Mouse (Mus musculus) lung, postnatal 36 days (tissue): ENCODE measurements around the gene Mamld1.
"Not testable (repeated sequence)": the region's sequence is repeated elsewhere in the genome, so short reads cannot be mapped to it uniquely, and the experiment has no call there.

Source experiments
- DNase-seq: peaks from one replicate; pipeline ENCODE4 v3.0.0; 2022; ENCODE audit warnings: mixed read lengths

The Mamld1 gene

DNA sequence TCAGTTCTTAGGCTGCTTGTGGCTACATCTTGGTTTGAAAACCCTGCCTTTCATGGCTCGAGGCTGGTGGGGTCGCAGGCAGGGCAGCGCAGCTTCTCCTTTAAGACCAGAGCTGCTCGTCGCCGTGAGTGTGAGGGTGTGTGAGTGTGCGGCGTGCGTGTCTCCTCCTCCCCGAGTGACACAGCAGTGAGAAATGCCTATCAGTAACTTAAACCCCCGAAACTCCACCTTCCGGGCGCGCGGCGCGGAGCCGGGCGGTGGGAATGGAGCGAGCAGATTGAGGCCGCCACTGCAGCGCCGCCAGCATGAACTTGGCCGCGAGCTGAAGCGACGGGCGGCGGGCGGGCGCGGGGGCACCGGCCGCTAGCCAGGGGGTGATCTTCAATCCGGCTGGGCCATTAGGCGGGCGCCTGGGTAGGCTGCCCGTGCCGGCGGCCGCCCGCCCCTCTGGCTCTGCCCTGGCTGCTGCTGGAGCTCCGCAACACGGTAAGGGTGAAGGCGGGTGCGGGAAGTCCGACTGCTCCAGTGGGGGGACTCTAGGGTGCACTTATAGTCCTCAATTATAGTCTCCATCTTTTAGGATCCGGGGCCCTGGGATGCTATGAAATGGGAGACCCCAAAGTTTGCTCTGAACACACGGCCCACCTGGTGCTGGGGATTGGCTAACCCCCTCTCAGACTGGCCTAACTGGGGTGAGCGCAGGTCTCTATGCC, at the start of gene Mamld1:
TSS of gene Mamld1 (plus strand) at position 393 of the 713 bp plus-strand sequence.
- peak; percentile 80 for DNase-seq

DNA sequence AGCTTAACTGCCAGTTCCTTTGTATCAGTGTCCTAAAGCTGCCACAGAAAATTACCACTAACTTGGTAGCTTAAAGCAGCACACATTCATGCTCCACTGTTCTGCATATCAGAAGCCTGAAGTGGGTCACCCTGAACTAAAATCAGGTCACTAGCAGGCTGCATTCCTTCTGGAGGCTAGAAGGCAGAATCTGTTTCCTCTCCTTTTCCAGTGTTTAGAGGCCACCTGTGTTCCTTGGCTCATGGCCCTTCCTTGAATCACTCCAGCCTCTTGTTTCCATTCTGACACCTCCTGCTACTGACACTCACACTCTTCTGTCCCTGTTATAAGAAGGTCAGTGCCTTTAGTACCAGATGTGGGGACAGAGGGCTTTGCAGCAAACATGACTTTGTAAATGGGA, 25.3 kb upstream of the Mamld1 start:
- DNase-seq, result no peak

DNA sequence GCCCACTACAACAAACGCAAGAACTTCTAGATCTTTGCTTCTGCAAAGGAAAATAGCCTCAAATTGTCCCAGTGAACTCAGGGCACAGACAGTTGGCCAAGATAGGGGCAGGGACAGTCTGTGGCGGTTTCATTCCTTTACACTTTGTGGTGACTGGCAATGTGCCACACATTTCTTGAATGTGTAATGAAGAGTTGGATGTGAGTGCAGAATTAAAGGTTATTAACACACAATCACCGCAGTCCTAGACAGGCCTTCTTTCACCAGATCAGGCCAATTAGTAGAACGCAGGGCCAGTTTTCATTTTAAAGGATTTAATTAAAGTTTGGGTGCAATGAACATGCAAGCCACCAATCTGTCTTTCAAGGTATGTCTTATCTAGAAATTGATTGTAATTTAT, 22.0 kb upstream of the Mamld1 start:
- no peak for DNase-seq

DNA sequence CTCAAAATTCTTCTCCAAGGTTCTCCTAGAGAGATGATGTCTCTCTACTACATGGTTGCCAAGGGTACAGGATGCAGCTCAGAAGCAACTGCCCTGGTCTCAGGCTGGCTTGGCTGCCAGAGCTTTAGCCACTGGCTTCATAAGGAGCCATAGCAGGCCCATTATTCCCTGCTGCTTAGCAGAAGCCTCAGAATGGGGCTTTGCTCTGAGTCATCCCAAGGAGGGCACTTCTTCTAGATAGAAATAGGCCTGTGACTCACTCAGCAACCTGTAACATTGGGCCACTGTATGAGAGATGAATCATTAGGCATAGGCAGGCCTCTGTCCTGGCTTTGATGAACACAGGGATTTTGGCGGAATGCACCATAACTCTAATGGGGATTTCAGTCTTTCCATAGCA, 21.1 kb upstream of the Mamld1 start:
- not testable (repeated sequence) for DNase-seq

DNA sequence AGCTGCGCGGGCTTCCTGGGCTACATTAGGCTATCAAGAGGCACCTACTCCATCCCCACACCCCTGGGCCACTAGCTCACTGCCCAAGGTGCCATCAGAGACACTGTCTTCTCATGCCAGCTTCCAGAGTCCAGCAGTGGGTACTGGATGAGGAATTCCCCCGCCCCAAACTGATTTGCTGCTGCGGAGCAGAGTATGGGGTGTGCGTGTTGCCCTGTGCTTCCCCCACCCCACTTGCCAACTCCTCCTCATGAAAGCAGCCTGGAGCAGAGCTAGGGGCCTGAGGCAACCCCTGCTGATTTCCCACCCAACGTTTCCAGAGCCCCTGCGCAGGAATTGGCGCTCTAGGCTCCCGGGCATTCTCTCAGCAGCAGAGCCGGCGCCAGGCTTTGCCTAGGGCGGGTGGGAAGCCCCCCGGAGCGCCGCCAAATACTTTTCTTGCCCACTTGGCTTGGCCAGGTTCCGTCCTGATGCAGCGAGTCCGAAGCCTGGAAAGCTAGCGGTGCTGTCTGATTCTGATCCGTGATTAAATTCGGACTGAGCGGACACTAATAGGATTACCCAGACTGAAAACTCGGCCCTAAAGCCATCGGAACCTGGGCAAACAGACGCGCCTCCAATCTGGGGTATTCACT, 738 bp downstream of the Mamld1 start:
- DNase-seq, result no peak

DNA sequence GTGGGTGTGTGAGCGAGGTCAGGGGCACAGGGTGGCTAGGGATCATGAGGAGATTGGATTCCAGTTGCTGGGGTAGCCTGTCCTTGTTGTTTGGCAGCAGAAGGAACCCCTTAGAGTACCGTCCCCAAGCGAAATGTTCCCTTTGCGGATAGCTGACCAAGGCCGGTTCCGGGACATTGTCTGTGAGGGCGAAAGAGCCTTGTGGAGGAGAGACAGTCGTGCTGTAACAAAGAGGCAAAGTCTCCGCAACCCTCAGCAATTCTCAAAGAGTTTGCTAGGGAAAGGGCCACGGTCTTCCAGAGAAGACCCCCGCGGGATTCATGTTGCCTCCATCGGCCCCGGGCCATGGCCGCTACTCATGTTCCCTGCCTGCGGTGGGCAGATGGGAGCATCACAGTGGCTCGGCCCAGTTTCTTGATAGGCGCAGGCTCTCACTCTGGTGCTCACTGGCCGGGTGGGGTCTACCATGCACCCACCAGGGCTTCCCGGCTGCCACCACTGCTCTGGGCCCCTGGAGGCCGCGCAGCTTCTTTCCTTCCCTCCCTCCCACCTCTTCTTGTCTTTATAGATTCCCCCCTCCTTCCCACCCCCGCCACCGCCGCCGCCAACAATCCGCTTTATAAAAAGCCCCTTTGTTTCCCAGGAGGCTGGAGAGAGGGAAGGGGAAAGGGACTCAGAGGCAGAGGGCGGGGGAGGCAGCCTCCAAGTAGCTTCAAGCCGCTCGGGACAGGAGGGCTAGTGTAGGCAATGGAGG, 1.5 kb downstream of the Mamld1 start:
- DNase-seq, result no peak

DNA sequence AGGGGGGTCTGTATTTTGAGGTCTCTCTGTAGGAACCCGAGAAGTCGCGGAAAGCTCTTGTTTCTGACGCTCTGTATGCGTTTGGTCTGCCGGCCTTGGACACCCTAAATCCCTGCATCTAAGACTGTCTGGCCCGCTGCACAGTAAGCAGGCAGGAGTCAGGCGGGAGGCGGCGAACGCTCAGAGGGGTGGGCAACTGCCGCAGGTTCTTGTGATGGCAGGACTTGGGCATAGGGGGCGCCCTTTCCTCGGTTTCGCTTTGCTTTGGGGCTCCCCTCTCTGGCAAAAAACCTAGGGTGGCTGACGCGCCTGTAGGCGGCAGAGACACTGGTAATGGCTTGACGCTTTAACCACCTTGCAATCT, 2.0 kb downstream of the Mamld1 start:
- DNase-seq, result peak; percentile 80

DNA sequence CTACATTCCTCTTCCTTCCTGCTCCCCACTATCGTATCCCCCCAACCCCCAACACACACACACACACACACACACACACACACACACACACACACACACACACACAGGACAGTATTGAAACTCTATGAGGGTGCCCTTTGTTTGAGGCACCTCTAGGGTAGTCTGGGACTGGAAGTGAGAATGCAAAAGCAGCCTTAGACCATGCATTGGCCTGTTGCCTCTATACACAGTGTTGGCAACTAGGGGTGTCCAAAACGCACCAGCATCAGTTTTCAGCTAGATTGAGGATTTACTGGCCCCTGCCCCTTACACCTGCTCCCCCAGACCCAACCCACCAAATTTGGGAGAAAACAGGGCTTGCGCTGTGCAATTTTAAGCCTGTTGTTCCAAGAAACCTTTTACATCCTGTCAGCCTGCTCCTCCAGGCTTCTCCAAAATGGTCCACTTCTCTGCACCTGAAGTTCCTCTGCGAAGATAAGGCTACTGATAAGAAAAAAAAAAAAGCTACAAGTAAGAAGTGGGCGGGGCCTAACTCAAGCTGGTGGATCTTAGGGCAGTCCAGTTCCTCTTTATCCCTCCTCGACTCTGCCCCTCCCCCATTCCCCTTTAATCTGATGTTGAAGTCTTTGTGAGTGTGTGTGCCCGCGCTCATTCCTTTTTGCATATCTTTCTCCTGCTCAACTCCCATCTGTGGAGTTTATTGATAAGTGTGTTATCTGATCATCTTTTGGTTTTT, 2.6 kb downstream of the Mamld1 start:
- DNase-seq, result peak; percentile 58

DNA sequence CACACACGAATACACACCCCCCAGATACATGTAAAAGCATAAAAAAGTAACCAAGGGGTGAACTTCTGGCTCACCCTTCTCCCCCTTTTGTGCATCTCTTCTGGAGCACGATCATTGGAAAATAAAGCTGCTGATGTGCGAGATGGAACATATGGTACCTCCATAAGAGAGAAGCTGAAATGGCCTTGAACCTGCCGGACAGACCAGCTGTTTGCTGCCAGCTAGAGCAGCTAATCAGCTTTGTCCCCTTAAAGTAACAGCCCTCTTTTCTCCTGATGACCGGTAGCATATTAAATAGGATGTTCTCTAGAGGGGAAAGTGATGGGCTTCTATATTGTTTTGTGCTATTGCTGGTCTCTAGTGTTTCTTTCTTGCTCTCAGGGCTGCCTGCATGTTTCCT, 3.2 kb downstream of the Mamld1 start:
- no peak for DNase-seq

DNA sequence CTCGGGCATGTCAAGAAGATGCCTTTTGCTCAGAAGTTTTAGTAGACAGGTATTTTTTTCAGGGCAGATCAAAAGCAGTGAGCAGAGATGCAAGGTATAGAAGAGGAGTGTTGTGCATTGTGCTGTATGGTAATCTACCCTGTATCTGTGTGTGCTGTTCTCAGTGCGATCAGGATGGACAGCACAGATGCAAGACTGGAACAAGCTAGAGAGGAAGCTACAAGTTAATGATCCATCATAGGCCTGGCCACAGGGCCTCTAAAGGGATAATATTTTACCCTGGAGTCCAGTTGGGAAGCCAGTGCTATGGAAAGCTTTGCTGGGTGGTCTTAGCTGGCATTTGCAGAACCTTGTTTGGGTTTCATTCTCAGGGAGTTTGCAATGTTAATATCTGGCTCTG, 6.9 kb downstream of the Mamld1 start:
- DNase-seq, result no peak

DNA sequence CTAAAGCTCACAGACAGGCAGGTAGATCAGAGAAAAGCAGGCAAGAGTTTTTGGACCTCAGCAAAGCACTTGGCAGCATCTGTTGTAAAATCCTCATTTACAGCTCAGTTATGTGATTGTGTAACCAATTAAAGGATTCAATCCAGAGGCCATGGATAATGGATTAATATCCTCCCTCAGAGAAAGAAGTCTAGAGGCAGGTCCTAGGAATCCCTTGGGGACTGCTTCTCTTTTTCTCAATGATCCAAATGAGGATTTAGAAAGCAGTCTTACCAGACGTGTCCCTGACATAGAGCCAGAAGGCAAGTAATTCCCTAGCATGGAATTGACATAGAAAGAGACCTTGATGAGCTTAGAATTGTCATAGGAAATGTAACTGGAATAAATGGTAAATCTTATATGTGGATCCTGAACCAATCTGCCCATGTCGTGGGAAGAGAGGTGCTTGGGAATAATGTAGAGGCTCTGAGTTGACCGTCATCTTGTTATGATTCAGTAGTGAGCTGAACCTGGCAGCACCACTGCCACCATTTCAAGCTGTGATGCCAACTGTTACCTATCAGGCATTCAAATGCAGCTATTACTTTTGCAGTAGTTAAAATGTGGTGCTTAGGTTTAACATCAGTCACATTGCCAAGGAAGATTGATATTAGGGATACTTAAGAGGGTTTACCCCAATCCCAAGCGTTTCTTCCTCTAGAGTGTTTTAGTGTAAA, 35.2 kb downstream of the Mamld1 start:
- DNase-seq, result no peak

DNA sequence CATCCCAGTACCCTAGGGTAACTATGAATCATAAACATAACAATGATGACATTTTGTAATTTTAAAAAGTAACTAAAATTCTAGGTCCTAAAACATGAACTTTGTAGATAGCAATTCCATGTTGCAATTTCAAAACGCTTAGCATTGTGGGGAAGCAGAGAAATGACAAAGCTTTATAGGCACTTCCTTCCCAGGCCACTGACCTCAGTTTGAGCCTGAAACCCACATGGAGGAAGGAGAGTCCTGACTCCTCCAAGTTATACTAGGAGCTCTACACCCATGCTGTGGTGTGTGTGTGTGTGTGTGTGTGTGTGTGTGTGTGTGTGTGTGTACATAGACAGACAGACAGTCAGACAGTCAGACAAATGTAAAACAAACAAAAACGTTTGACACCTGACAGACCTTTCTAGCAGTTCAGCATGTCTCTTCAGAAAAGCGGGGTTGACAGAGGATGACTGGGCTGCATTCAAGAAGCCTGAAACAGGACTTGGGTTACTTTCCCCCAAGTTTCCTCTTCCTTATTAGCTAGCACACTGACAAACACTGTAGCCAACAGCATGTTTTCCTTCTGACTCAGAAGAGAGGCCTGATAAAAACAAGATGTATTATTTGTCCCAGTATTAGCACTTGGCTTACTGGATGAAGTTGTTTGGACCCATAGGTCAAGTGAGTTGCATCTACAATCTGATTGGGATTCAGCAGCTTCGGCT, 37.5 kb downstream of the Mamld1 start:
- peak; percentile 1 for DNase-seq

DNA sequence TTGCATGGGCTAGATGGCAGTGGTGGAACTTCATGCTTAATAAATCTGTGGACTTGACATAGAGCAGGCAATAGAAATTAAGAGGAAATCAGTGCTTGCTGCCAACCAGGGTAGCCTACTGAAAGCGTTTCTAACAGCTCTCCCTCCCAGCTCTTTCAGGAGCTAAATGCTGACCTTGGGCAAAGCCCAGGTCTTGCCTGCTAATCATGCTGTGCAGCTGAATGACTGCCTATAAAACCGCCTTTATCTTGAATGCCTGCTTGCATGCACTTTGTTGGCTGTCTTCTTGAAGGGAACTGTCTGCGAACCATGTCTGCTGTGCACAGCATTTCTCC, 38.0 kb downstream of the Mamld1 start:
- no peak for DNase-seq

DNA sequence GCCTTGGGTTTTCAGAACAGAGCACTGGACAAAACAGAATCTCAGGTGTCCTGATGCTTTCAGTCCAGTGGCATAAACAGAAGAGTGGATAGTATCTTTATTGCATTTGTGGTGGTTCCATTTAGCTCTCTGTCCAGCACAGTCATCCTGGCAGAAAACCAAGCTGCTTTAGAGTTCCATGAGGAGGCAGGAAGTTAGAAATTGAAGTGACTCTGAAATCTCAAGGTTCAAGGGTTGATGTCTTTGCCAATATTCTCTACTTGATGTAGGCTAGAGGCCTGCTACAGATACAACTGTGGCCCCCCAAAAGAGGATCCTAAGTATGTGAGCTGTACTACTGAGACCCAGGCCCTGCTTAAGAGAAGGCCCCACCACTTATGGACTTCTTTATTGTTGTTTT, 55.8 kb downstream of the Mamld1 start:
- DNase-seq, result peak; percentile 15

DNA sequence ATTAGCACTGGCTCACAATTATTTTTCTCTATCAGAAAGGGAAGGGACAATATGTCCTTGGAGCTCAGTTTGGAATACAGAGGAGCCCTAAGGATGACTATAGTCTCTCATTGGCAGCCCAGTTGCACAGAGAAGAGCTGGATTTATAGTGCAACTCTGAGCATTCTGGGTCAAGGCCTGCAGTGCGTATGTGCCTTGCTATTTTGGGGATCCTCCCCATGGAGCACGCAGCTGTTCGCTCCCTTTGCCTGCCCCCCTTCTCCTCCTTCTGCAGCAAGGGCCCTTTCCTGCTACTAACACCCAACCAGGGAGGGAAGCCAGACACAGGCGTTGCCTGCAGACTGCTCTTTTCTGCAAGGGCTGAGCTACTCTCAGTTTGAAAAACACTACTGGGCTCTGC, 56.3 kb downstream of the Mamld1 start:
- DNase-seq, result peak; percentile 4

DNA sequence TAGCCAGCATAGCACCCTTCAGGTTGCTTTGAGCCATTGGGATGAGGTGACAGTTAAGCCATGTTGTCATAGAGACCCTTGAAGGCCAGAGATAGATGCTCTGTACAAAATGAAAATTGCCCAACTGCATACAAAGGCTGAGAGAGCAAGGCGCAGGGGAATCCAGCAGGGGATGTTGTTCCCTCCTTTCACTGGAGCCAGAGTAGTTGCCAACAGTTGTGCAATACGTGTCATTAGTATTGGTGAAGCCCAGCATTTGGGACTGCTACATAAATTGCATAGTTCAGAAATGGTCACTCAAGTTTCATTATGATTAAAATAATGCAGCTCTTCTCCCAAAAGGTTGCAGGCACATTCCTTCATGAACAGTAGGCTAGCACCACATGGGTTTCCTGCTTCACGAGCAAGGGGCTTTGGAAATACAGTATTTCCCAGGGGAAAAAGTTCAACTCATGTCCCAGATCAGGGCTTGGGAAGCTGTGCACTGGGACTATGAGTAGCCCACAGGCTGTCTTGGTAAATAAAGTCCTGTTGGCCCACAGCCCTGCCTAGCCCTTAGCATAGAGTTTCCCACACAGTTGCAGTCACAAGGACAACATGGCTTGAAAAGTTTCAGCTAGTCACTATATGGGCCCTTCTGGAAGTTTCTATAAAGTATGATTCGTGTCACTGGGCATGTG, 58.1 kb downstream of the Mamld1 start:
- DNase-seq, result peak; percentile 43

DNA sequence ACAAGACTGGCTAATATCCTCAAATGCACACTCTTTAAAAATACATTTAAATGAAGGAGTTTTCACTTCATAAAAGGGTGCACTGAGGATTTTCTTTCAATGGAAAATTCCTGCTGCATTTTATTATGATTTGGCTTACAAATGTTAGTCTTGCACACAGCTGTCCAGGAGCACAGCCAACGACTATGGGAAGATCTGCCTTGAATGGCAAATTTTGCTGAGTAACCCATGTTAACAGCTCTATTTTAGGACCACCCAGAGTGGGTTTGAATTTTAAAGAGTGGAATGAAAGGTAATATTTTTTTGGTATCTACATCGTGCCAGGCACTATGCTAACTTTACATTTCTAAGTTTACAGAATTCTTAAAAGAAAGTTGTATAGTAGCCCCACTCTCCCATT, 60.3 kb downstream of the Mamld1 start:
- DNase-seq, result no peak

DNA sequence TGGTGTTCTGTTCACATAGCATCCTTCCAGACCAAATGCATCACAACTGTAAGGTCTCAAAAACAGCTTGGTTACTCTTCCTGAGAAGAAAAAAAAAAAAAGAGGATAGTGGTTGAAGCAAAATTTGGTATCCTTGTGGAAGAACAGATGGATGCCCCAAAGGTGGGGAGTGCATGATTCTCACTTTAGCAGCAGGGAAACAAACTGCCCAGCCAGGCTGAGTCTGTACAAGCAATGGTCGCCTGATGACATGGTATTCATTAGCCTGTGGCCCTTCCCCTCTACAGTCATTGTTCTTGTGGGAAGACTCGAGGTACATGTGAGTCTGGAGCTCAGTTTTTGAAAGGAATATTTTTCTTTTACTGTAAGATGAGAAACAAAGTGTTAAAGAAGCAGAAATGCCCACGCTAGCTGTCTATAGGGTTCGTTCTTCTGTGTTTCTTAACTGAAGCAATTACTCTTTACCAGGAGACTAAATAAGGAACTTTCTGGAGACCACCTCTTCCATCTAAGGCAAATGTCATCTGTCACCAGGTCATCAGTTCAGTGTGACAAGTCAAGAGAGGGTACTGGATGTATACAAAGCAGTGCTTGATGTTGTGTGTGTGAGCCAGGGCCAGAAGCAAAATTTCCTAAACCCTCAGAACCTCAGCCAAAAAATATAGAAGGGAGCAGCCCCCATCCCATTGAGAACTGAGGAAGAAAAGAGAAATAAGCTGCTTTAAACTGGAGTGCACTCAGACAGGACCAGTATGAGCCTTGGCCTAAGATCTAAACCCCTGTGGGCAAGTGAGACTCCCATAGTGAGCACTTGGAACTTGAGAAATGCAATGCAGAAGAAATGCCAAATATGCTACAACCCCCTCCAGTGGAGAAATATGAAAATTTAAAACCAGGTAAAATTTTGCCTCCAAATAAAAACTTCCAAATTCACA, 72.6 kb downstream of the Mamld1 start:
- no peak for DNase-seq

DNA sequence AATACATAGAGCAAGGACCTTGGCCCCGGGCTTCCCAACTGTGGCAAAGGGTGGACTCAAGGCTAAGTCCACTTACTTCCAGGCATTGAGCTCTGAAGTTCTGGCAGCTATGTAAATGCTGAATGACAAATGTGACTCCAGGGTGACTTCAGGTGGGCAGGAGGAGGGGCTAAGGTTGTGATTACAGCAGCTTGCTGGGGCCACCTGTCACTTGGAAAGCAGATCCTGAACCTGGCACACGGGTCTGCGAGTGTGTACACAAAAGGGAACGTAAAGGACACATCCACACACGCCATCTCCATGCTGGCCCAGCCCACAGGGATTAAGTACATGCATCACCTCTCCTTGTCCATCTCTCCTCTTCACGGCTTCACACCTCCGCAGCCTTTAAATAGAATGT, 75.0 kb downstream of the Mamld1 start:
- no peak for DNase-seq

DNA sequence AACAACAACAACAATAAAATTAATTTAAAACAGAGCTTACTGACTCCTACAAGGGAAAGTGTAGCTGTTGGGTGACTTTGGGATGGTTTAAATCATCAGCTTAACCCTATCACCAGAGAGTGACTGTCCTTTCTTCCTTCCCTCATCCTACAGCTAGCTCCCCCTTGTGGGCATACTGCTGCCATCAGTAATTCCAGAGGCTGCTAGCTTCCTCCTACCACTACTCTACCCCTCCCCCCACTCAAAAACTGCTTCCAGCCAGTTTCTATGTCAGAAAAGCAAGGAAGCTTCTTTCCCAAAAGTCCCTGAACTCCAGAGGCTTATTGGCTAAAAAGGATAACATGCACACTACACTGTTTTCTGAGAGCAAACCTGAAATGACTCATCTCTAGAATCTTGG, 81.4 kb downstream of the Mamld1 start:
- peak; percentile 56 for DNase-seq
